Mouse (Mus musculus) adrenal gland, adult 10 weeks (tissue): ENCODE measurements around the gene Sin3b. TPM values are rescaled to one million over a fixed set of nuclear protein-coding genes. Genes with fewer than 3 reads are reported as not detected.

ENCODE experiments used
- polyA plus RNA-seq: library from polyadenylated mRNA; stranded (reverse); fragments of 350-450 nt; fragmentation: Illumina TruSeq; extraction: RNeasy Lipid Tissue Mini Kit (QIAGEN cat#74804); gene quantifications from one replicate; pipeline ENCODE4 v1.2.3, GENCODE M21; 2014; ENCODE audit warnings: low read depth, low replicate concordance

The Sin3b gene
- 19.4 TPM for polyA plus RNA-seq

DNA sequence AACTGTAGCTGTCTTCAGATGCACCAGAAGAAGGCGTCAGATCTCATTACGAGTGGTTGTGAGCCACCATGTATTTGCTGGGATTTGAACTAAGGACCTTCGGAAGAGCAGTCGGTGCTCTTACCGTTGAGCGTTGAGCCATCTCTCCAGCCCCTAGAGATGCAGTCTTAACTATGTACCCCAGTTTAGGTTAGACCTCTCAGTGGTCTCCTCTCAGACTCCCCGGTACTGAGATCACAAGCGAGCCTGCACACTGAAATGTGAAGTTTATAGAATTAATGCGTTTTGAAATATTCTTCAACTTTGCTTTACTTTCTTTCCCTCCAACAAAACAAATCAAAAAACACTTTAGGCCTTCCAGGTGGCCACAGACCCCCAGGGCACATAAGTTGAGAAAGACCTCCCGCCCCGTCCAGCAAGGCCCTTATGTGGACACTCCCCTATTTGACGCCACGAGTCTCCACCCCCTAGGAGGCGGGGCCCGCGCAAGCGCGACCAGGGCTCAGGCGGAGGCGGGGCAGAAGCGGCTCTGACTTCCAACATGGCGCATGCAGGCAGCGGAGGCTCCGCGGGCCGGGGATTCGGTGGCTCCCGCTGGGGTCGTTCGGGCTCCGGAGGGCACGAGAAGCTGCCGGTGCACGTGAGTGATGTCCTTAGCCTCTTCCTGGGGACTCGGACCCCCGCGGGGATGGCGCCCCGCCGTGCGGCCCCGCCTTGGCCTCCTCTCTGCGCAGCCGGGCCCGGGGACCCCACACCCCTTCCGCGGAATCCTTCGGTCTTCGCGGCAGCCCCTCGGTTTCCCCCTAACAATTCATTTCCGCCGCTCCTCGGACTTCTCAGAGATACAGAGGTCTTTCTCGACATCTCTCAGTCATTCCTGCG is at the start of gene Sin3b:
Sin3b (plus strand) TSS at position 517 of the 882 bp plus-strand sequence.

DNA sequence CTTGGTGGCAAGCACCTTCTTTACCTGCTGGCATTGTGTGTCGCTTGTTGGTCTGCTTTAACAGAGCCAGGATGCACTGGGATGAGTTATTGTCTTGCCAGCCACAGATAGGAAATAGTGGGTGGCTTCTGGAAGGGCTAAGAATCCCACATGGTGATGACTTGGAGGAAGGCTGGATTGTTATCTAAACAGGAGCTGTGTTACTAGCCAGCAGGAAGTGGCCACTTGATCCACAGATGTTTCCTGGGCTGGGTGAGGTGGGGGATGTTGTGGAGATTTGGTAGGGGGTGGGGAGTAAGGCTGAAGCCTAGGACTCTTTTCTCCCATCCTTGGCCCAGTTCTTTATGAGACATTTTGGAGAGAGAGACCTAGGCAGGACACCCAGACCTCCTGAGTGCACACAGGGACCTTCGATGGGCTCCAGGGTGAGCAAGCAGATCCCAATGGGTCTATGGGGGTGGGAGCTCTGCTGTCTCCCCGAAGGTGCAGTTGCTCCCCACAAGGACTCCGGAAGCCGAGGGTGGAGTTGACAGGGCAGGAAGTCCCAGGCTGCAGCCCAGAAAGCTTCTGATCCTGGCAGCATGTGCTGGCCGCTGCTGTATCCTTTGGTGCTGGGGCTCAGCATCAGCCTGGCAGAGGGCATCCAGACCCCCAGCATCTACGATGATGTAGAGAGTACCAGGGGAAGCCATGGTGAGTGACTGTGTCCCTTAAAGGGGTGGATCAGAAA is 38.4 kb downstream of the Sin3b start, which contains the start of gene F2rl3:
F2rl3 (plus strand) TSS at position 559 of the 730 bp plus-strand sequence.

Other genes starting within 250 kb of the Sin3b start
- 5.4 TPM for gene Cherp, start 248.1 kb upstream of the Sin3b start, polyA plus RNA-seq
- 26.6 TPM for gene Slc35e1, start 230.7 kb upstream of the Sin3b start, polyA plus RNA-seq
- 2.4 TPM for gene Med26, start 175.0 kb upstream of the Sin3b start, polyA plus RNA-seq
- gene Smim7, start 152.2 kb upstream of the Sin3b start, polyA plus RNA-seq, result 41.8 TPM
- 1.6 TPM for gene Tmem38a, start 151.2 kb upstream of the Sin3b start, polyA plus RNA-seq
- gene Nwd1, start 76.6 kb upstream of the Sin3b start, polyA plus RNA-seq, result 0.12 TPM
- 0.99 TPM for gene F2rl3, start 38.6 kb downstream of the Sin3b start, polyA plus RNA-seq